Comparison of ENCODE assay signal across 9 mouse cellular contexts in genomic region chr7:81860996-81861395, GRCm38 (mm10). TPM values are rescaled to one million over a fixed set of nuclear protein-coding genes. Genes with fewer than 3 reads are reported as not detected.
DNase-seq lines count a peak whose midpoint lies in the region; ATAC-seq and TF ChIP-seq lines count a peak whose summit lies in the region.
"Had no signal": no experiment of that assay in that cellular context is flagged by ENCODE, and none has a peak within 500 bp of the region (broad histone marks: within the 10 kb centered on the region; RNA-seq: fewer than 3 reads in every experiment).

No protein-coding gene starts in this region.

- H3K79me2 ChIP-seq in MEL (ENCODE audit: control insufficient read depth, insufficient read depth, low read length, poor library complexity) = no peaks in the 10 kb centered on the region

- ATAC-seq in heart, embryonic 16.5 days (replicated peaks; ENCODE audit: extremely low read depth, insufficient read depth, low FRiP score) = no peak
- no peak for ATAC-seq in intestine, embryonic 16.5 days
- ATAC-seq in neutrophil, adult 5-6 weeks (ENCODE audit: extremely low read depth, insufficient number of reproducible peaks, low FRiP score, poor library complexity, severe bottlenecking) = peak; percentile 24; the same call in 1 of the 2 replicates

- 56% methylated on average over 5 of the region's 5 CpGs for WGBS in heart, embryonic 16.5 days
- WGBS in intestine, embryonic 16.5 days = 67% methylated on average over 5 of the region's 5 CpGs

- H3K4me3 ChIP-seq in heart, embryonic 16.5 days (ENCODE audit: low read length) = peak overlapping the region; percentile 71
- no peak overlapping the region for H3K4me3 ChIP-seq in MEL (ENCODE audit: control insufficient read depth in 1 of 2, insufficient read depth in 1 of 2, low read depth in 2 of 2, low read length in 2 of 2)
- no peak overlapping the region for H3K4me3 ChIP-seq in intestine, embryonic 16.5 days (ENCODE audit: low read length)

- no peak for DNase-seq in heart, postnatal 14 days
- peak; percentile 17 for DNase-seq in MEL (ENCODE audit: low read depth, low spot score)
- DNase-seq in cerebellum, adult 18-20 months = no peak
- no peak for DNase-seq in urinary bladder, postnatal 10 days (ENCODE audit: low spot score)
- no peak for DNase-seq in embryo, embryonic 10.5 days (ENCODE audit: low spot score)

- peaks cover 7% of the 10 kb centered on the region; the same call in 1 of the 2 replicates for H3K36me3 ChIP-seq in heart, embryonic 16.5 days (ENCODE audit: control insufficient read depth, insufficient read depth)
- no peaks in the 10 kb centered on the region for H3K36me3 ChIP-seq in MEL (ENCODE audit: control insufficient read depth in 1 of 2, insufficient read depth in 2 of 2, low read length in 2 of 2)
- no peaks in the 10 kb centered on the region for H3K36me3 ChIP-seq in intestine, embryonic 16.5 days (ENCODE audit: control insufficient read depth, insufficient read depth, low read length)

- no peak for TF ChIP-seq POLR2A in MEL (IDR thresholded peaks at IDR 0.05; ENCODE audit: control insufficient read depth in 1 of 2, insufficient read depth in 1 of 2, low read depth in 1 of 2, low read length in 2 of 2, poor library complexity in 1 of 2)

- no peak for TF ChIP-seq RAD21 in MEL (IDR thresholded peaks at IDR 0.05; ENCODE audit: low read depth, low read length)

- peaks cover 26% of the 10 kb centered on the region for H3K4me1 ChIP-seq in heart, embryonic 16.5 days (ENCODE audit: control insufficient read depth, insufficient read depth, low read length)
- H3K4me1 ChIP-seq in MEL (ENCODE audit: control insufficient read depth in 1 of 2, insufficient read depth in 2 of 2, low read length in 2 of 2) = peaks cover 0 to 17% of the 10 kb centered on the region in 2 experiments; a peak in 3 of 4 replicates
- H3K4me1 ChIP-seq in intestine, embryonic 16.5 days (ENCODE audit: control insufficient read depth, insufficient read depth, low read length) = no peaks in the 10 kb centered on the region; the same call in 1 of the 2 replicates

- H3K27me3 ChIP-seq in heart, embryonic 16.5 days (ENCODE audit: control insufficient read depth, insufficient read depth, low read length) = no peaks in the 10 kb centered on the region
- H3K27me3 ChIP-seq in MEL (ENCODE audit: control insufficient read depth in 1 of 2, insufficient read depth in 2 of 2, low read length in 2 of 2) = no peaks in the 10 kb centered on the region
- peaks cover 25% of the 10 kb centered on the region for H3K27me3 ChIP-seq in intestine, embryonic 16.5 days (replicated peaks; ENCODE audit: control insufficient read depth, insufficient read depth, low read length)

- no peak for TF ChIP-seq CTCF in MEL (IDR thresholded peaks at IDR 0.05 in 2 of 3, conservative IDR thresholded peaks at IDR 0.05 in 1 of 3; ENCODE audit: control insufficient read depth in 1 of 3, insufficient read depth in 1 of 3, low read depth in 2 of 3, low read length in 3 of 3, poor library complexity in 1 of 3, severe bottlenecking in 1 of 3)

- no peaks in the 10 kb centered on the region for H3K9me3 ChIP-seq in heart, embryonic 16.5 days (replicated peaks; ENCODE audit: control insufficient read depth, low read length)
- no peaks in the 10 kb centered on the region for H3K9me3 ChIP-seq in MEL (replicated peaks; ENCODE audit: insufficient read depth, low read length)
- no peaks in the 10 kb centered on the region for H3K9me3 ChIP-seq in intestine, embryonic 16.5 days (ENCODE audit: control insufficient read depth, low read length)

- intact Hi-C loops in heart, postnatal 14 days (cut with DNase I) = no loop called here

- H3K4me2 ChIP-seq in heart, embryonic 16.5 days (ENCODE audit: low read depth, low read length) = peak overlapping the region; percentile 87
- no peak overlapping the region for H3K4me2 ChIP-seq in intestine, embryonic 16.5 days (ENCODE audit: low read depth, low read length)

- H3K27ac ChIP-seq in heart, embryonic 16.5 days (ENCODE audit: low read length) = peak overlapping the region; percentile 47; the same call in 1 of the 2 replicates
- no peak overlapping the region for H3K27ac ChIP-seq in MEL (ENCODE audit: control insufficient read depth, low read depth, low read length)
- H3K27ac ChIP-seq in intestine, embryonic 16.5 days (ENCODE audit: low read length) = peak overlapping the region; percentile 9; the same call in 1 of the 2 replicates

- no peak for TF ChIP-seq EP300 in MEL (IDR thresholded peaks at IDR 0.05; ENCODE audit: low read depth in 1 of 2, low read length in 2 of 2)

- H3K9ac ChIP-seq in heart, embryonic 16.5 days (ENCODE audit: low read length) = peak overlapping the region; percentile 23; the same call in 1 of the 2 replicates
- H3K9ac ChIP-seq in MEL (ENCODE audit: control insufficient read depth, low read depth, low read length, poor library complexity, severe bottlenecking) = no peak overlapping the region
- H3K9ac ChIP-seq in intestine, embryonic 16.5 days (ENCODE audit: low read depth, low read length) = no peak overlapping the region

TF ChIP-seq in MEL, 35 proteins besides CTCF, POLR2A, EP300 and RAD21:
- TF ChIP-seq MYC (IDR thresholded peaks at IDR 0.05; ENCODE audit: low read depth, low read length) (no peak), MAFK (IDR thresholded peaks at IDR 0.05; ENCODE audit: borderline replicate concordance, low read depth, low read length) (no peak), TAL1 (IDR thresholded peaks at IDR 0.05; ENCODE audit: low read length) (no peak), GATA1 (IDR thresholded peaks at IDR 0.05; ENCODE audit: low read depth, low read length) (no peak), MAX (IDR thresholded peaks at IDR 0.05; ENCODE audit: low read length) (no peak), CHD1 (IDR thresholded peaks at IDR 0.05; ENCODE audit: low read depth, low read length) (no peak), NELFE (IDR thresholded peaks at IDR 0.05; ENCODE audit: low read depth, low read length) (no peak), NRF1 (IDR thresholded peaks at IDR 0.05; ENCODE audit: insufficient read depth, low read depth, low read length, poor library complexity, severe bottlenecking) (no peak), POLR2AphosphoS2 (IDR thresholded peaks at IDR 0.05; ENCODE audit: low read length) (no peak), POLR2AphosphoS5 (IDR thresholded peaks at IDR 0.05; ENCODE audit: borderline replicate concordance, low read depth, low read length) (no peak), E2F4 (IDR thresholded peaks at IDR 0.05; ENCODE audit: borderline replicate concordance, low read depth, low read length) (no peak), ELF1 (IDR thresholded peaks at IDR 0.05; ENCODE audit: low read depth, low read length) (no peak), USF2 (IDR thresholded peaks at IDR 0.05; ENCODE audit: borderline replicate concordance in 1 of 2, insufficient read depth in 1 of 2, low read depth in 1 of 2, low read length in 2 of 2) (no peak), RCOR1 (IDR thresholded peaks at IDR 0.05; ENCODE audit: low read depth, low read length) (no peak), TBP (IDR thresholded peaks at IDR 0.05; ENCODE audit: low read depth, low read length) (no peak), SMC3 (IDR thresholded peaks at IDR 0.05; ENCODE audit: low read depth, low read length) (no peak)
TF ChIP-seq in MEL: peak in this region for 0.

RNA-seq across cellular contexts. Expression of gene Tm6sf1, which starts 2.2 kb away (rescaled TPM):
- 35.6 and 44.4 TPM in 2 replicates for polyA plus RNA-seq in heart, embryonic 16.5 days (2015; fragmentation: Nextera tagmentation; extraction: Ambion mirVana)
- total RNA-seq in heart, postnatal 14 days (2021) = 10 to 100 TPM; 18.1 to 18.3 TPM
- 0.35 and 0.39 TPM in 2 replicates for total RNA-seq in MEL (2012; rRNA removed)
- 1 to 10 TPM in 1 of 2 experiments, not detected in 1; 8.6 TPM for polyA plus RNA-seq in MEL (2012; ENCODE audit: insufficient read depth in 1 of 2, insufficient read length in 2 of 2, low read depth in 1 of 2, low replicate concordance in 2 of 2, missing spikeins in 1 of 2)
- 18.0 TPM in 2 replicates for polyA plus RNA-seq in intestine, embryonic 16.5 days (2015; fragmentation: Nextera tagmentation; extraction: Ambion mirVana)
- total RNA-seq in neutrophil, adult 5-6 weeks (2017) = 147 and 181 TPM in 2 replicates

RNA-seq across cellular contexts. Expression of gene Gm10160, which starts 5.4 kb away (rescaled TPM):
- polyA plus RNA-seq in heart, embryonic 16.5 days (2015; fragmentation: Nextera tagmentation; extraction: Ambion mirVana) = not detected in 2 replicates
- not detected for total RNA-seq in heart, postnatal 14 days (2021)
- not detected in 2 replicates for total RNA-seq in MEL (2012; rRNA removed)
- polyA plus RNA-seq in MEL (2012; ENCODE audit: insufficient read depth in 1 of 2, insufficient read length in 2 of 2, low read depth in 1 of 2, low replicate concordance in 2 of 2, missing spikeins in 1 of 2) = not detected
- not detected in 2 replicates for polyA plus RNA-seq in intestine, embryonic 16.5 days (2015; fragmentation: Nextera tagmentation; extraction: Ambion mirVana)
- not detected in 2 replicates for total RNA-seq in neutrophil, adult 5-6 weeks (2017)
- total RNA-seq: left cerebral cortex, postnatal 25 days had no signal

RNA-seq across cellular contexts. Expression of gene Btbd1, which starts 31.8 kb away (rescaled TPM):
- polyA plus RNA-seq in heart, embryonic 16.5 days (2015; fragmentation: Nextera tagmentation; extraction: Ambion mirVana) = 86.7 and 87.0 TPM in 2 replicates
- total RNA-seq in heart, postnatal 14 days (2021) = 100 to 1,000 TPM; 135 TPM
- total RNA-seq in MEL (2012; rRNA removed) = 31.0 and 36.0 TPM in 2 replicates
- 10 to 100 TPM in 1 of 2 experiments, not detected in 1; 62.0 TPM for polyA plus RNA-seq in MEL (2012; ENCODE audit: insufficient read depth in 1 of 2, insufficient read length in 2 of 2, low read depth in 1 of 2, low replicate concordance in 2 of 2, missing spikeins in 1 of 2)
- 23.0 and 44.7 TPM in 2 replicates for polyA plus RNA-seq in intestine, embryonic 16.5 days (2015; fragmentation: Nextera tagmentation; extraction: Ambion mirVana)
- 115 and 116 TPM in 2 replicates for total RNA-seq in neutrophil, adult 5-6 weeks (2017)

Comparison
In these comparisons a context has a peak if more than half of its experiments do, and no peak if none do; other contexts are left out.
1. RNA of gene Tm6sf1, which starts 2.2 kb away (total RNA-seq): 147 to 181 TPM in neutrophil, adult 5-6 weeks and 18.1 to 18.3 TPM in heart, postnatal 14 days; 0.35 to 0.39 TPM in MEL; every median in the first group is over 10 times any median in the second.